In the genomic region with DNA sequence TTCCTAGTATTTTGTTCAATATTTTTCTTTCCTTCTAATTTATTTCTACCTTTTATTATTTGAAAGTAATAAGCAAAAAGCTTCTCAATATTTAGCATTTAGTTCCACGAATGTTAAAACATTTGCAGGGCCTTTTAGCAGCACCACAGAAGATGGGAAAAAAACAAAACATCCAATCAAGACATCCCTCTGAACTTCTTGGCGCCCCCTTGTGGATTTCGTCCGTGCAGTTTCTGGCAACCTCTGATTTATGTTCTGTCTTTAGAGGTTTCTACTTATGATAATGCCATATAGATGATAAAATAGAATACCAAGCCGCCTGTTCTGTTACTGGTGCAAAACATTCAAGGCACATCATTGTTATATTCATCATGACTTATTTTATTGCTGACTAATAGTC, we compare ENCODE assay signal across 10 mouse cellular contexts.
A peak's percentile ranks its signal among the peaks of the same experiment; 100 is the strongest.
DNase-seq lines count a peak whose midpoint lies in the region; ATAC-seq and TF ChIP-seq lines count a peak whose summit lies in the region.
"Had no signal": no experiment of that assay in that cellular context is flagged by ENCODE, and none has a peak within 500 bp of the region (broad histone marks: within the 10 kb centered on the region; RNA-seq: fewer than 3 reads in every experiment).

No protein-coding gene starts in this region.

- H3K79me2 ChIP-seq in CH12.LX (replicated peaks; ENCODE audit: control insufficient read depth, extremely low read depth, insufficient read depth, poor library complexity, severe bottlenecking), result no peaks in the 10 kb centered on the region

- H3K27ac ChIP-seq in intestine, postnatal 0 days (ENCODE audit: low read depth, low read length), result no peak overlapping the region
- no peak overlapping the region for H3K27ac ChIP-seq in intestine, embryonic 15.5 days
- H3K27ac ChIP-seq in CH12.LX (ENCODE audit: insufficient read depth, low read depth), result no peak overlapping the region
- H3K27ac ChIP-seq in intestine, embryonic 16.5 days (ENCODE audit: low read length), result no peak overlapping the region
- H3K27ac ChIP-seq: embryonic facial prominence, embryonic 15.5 days; limb, embryonic 15.5 days had no signal

- no peak for TF ChIP-seq EP300 in CH12.LX (IDR thresholded peaks at IDR 0.05; ENCODE audit: low read length)

- dilution Hi-C loops in CH12.LX (cut with MboI; ENCODE audit: extremely low pct_ligation_motif_present, extremely low pct_unique_long_range_greater_than_20kb, low sequenced_read_pairs), result no loop called here

- TF ChIP-seq POLR2A in CH12.LX (IDR thresholded peaks at IDR 0.05; ENCODE audit: low read depth, low read length), result no peak

- no peaks in the 10 kb centered on the region for H3K9me3 ChIP-seq in intestine, postnatal 0 days (ENCODE audit: control insufficient read depth)
- no peaks in the 10 kb centered on the region for H3K9me3 ChIP-seq in intestine, embryonic 15.5 days
- H3K9me3 ChIP-seq in CH12.LX (replicated peaks; ENCODE audit: low read length), result peaks cover 10% of the 10 kb centered on the region
- no peaks in the 10 kb centered on the region for H3K9me3 ChIP-seq in intestine, embryonic 16.5 days (ENCODE audit: control insufficient read depth, low read length)
- H3K9me3 ChIP-seq: embryonic facial prominence, embryonic 15.5 days; limb, embryonic 15.5 days had no signal

- no peaks in the 10 kb centered on the region for H3K36me3 ChIP-seq in intestine, postnatal 0 days (ENCODE audit: control insufficient read depth, insufficient read depth)
- H3K36me3 ChIP-seq in intestine, embryonic 15.5 days, result no peaks in the 10 kb centered on the region
- H3K36me3 ChIP-seq in CH12.LX (replicated peaks in 1 of 2; ENCODE audit: control insufficient read depth in 1 of 2, insufficient read depth in 1 of 2, low read length in 1 of 2), result no peaks in the 10 kb centered on the region
- H3K36me3 ChIP-seq in intestine, embryonic 16.5 days (ENCODE audit: control insufficient read depth, insufficient read depth, low read length), result no peaks in the 10 kb centered on the region
- H3K36me3 ChIP-seq: embryonic facial prominence, embryonic 15.5 days; limb, embryonic 15.5 days had no signal

- no peak overlapping the region for H3K4me3 ChIP-seq in intestine, postnatal 0 days (ENCODE audit: low read depth, low read length)
- no peak overlapping the region for H3K4me3 ChIP-seq in intestine, embryonic 15.5 days (replicated peaks)
- no peak overlapping the region for H3K4me3 ChIP-seq in CH12.LX (replicated peaks in 1 of 3; ENCODE audit: low read depth in 2 of 3, low read length in 2 of 3, poor library complexity in 1 of 3)
- no peak overlapping the region for H3K4me3 ChIP-seq in intestine, embryonic 16.5 days (ENCODE audit: low read length)
- H3K4me3 ChIP-seq: embryonic facial prominence, embryonic 15.5 days; limb, embryonic 15.5 days had no signal

- H3K4me1 ChIP-seq in intestine, postnatal 0 days (replicated peaks; ENCODE audit: control insufficient read depth, insufficient read depth, low read length), result no peaks in the 10 kb centered on the region
- no peaks in the 10 kb centered on the region for H3K4me1 ChIP-seq in intestine, embryonic 15.5 days (replicated peaks)
- H3K4me1 ChIP-seq in CH12.LX (ENCODE audit: control insufficient read depth in 1 of 2, insufficient read depth in 2 of 2), result no peaks in the 10 kb centered on the region
- H3K4me1 ChIP-seq in intestine, embryonic 16.5 days (ENCODE audit: control insufficient read depth, insufficient read depth, low read length), result no peaks in the 10 kb centered on the region
- H3K4me1 ChIP-seq: embryonic facial prominence, embryonic 15.5 days; limb, embryonic 15.5 days had no signal

- WGBS in intestine, postnatal 0 days, result 11% methylated on average over 5 of the region's 5 CpGs
- 13% methylated on average over 5 of the region's 5 CpGs for WGBS in intestine, embryonic 15.5 days
- 15% methylated on average over 5 of the region's 5 CpGs for WGBS in intestine, embryonic 16.5 days

- H3K27me3 ChIP-seq in intestine, postnatal 0 days (replicated peaks; ENCODE audit: control insufficient read depth, insufficient read depth, low read length), result no peaks in the 10 kb centered on the region
- H3K27me3 ChIP-seq in intestine, embryonic 15.5 days (replicated peaks), result no peaks in the 10 kb centered on the region
- H3K27me3 ChIP-seq in CH12.LX (replicated peaks), result no peaks in the 10 kb centered on the region
- no peaks in the 10 kb centered on the region for H3K27me3 ChIP-seq in intestine, embryonic 16.5 days (replicated peaks; ENCODE audit: control insufficient read depth, insufficient read depth, low read length)
- H3K27me3 ChIP-seq: embryonic facial prominence, embryonic 15.5 days; limb, embryonic 15.5 days had no signal

- no peak; the same call in none of the 2 replicates for TF ChIP-seq RAD21 in CH12.LX (IDR thresholded peaks at IDR 0.05; ENCODE audit: low read depth, low read length)

- no peak overlapping the region for H3K4me2 ChIP-seq in intestine, postnatal 0 days (replicated peaks; ENCODE audit: low read depth)
- no peak overlapping the region for H3K4me2 ChIP-seq in intestine, embryonic 15.5 days (replicated peaks)
- no peak overlapping the region for H3K4me2 ChIP-seq in CH12.LX (ENCODE audit: insufficient read depth, low read depth, poor library complexity, severe bottlenecking)
- no peak overlapping the region for H3K4me2 ChIP-seq in intestine, embryonic 16.5 days (ENCODE audit: low read depth, low read length)
- H3K4me2 ChIP-seq: embryonic facial prominence, embryonic 15.5 days; limb, embryonic 15.5 days had no signal

- no peak overlapping the region for H3K9ac ChIP-seq in intestine, postnatal 0 days (ENCODE audit: low read depth, low read length)
- H3K9ac ChIP-seq in intestine, embryonic 15.5 days, result no peak overlapping the region
- no peak overlapping the region for H3K9ac ChIP-seq in CH12.LX (ENCODE audit: insufficient read depth, low read depth)
- no peak overlapping the region for H3K9ac ChIP-seq in intestine, embryonic 16.5 days (ENCODE audit: low read depth, low read length)
- H3K9ac ChIP-seq: embryonic facial prominence, embryonic 15.5 days; limb, embryonic 15.5 days had no signal

- no peak for ATAC-seq in intestine, postnatal 0 days
- no peak for ATAC-seq in intestine, embryonic 15.5 days
- ATAC-seq in intestine, embryonic 16.5 days, result no peak

- TF ChIP-seq CTCF in intestine, postnatal 0 days (IDR thresholded peaks at IDR 0.05; ENCODE audit: low read depth), result peak; percentile 65
- peak in 1 of 2 experiments; percentile 35; a peak in 2 of 4 replicates for TF ChIP-seq CTCF in CH12.LX (conservative IDR thresholded peaks at IDR 0.05 in 1 of 2, IDR thresholded peaks at IDR 0.05 in 1 of 2; ENCODE audit: low read depth in 2 of 2, low read length in 2 of 2)

- DNase-seq in CH12.LX (ENCODE audit: extremely low read depth) (no peak), adipocyte (ENCODE audit: low spot score) (peak; percentile 78)
- DNase-seq in embryo, embryonic 11 days, result peak; percentile 62
- DNase-seq in layer of hippocampus, postnatal 10 days (ENCODE audit: low spot score in 2 of 2), result peak; percentile 46 to 58
- peak; percentile 11 for DNase-seq in retina, postnatal 7 days (ENCODE audit: low read depth, low spot score)

- in situ Hi-C loops in CH12.LX (cut with MboI; ENCODE audit: low pct_ligation_motif_present, low pct_unique_long_range_greater_than_20kb, low sequenced_read_pairs), result no loop called here

TF ChIP-seq in CH12.LX, 34 proteins besides CTCF, POLR2A, EP300 and RAD21:
- peak; percentile 26; the same call in 1 of the 2 replicates for TF ChIP-seq SMC3 (IDR thresholded peaks at IDR 0.05; ENCODE audit: low read depth, low read length)
- no peak for TF ChIP-seq MAX (IDR thresholded peaks at IDR 0.05; ENCODE audit: low read length)
- TF ChIP-seq MAZ (IDR thresholded peaks at IDR 0.05; ENCODE audit: low read depth, low read length), result no peak
- TF ChIP-seq USF2 (conservative IDR thresholded peaks at IDR 0.05; ENCODE audit: low read depth, low read length), result no peak
